Mouse (Mus musculus) lung, postnatal 0 days (tissue): ENCODE measurements at regions not wholly inside any gene's neighbourhood (a gene's known extent, or its start where the extent isn't known, plus 50 kb on each side); places are given as distances from the start of the nearest gene placed in this dataset.

Source experiments
- CTCF ChIP-seq: IDR thresholded peaks from 2 replicates; pipeline ENCODE4 v1.5.1; 2016; ENCODE audit warnings: antibody characterized with exemption, mild to moderate bottlenecking
- EP300 ChIP-seq: IDR thresholded peaks from 2 replicates; pipeline ENCODE4 v1.6.1; 2016; ENCODE audit warnings: antibody characterized with exemption, mild to moderate bottlenecking, control low read depth

- TF ChIP-seq CTCF (no peak), EP300 (no peak)
Observed at GRCm38 (mm10) chr14:29799852-29800251, 78.2 kb upstream of the Cacna2d3 start.
